Mouse (Mus musculus) adrenal gland, adult 18-20 months (tissue): Measurements from ENCODE around the gene Slc25a21. TPM values are rescaled to one million over a fixed set of nuclear protein-coding genes. Genes with fewer than 3 reads are reported as not detected.
"Not testable (repeated sequence)": the region's sequence is repeated elsewhere in the genome, so short reads cannot be mapped to it uniquely, and the experiment has no call there.

ENCODE experiments used
- DNase-seq, 2 experiments: peaks; one replicate each; pipeline ENCODE4 v3.0.0; 2021 to 2022; ENCODE audit warnings: low spot score in 2 of 2
- long read RNA-seq, 2 experiments: library from polyadenylated mRNA; stranded (forward); transcript quantifications; one replicate each; pipeline ENCODE4 v2.0.0; 2021
- total RNA-seq, 2 experiments: library from RNA; stranded (reverse); gene quantifications; 1 replicate in 1 of 2; 2 replicates in 1 of 2; pipeline ENCODE4 v1.2.3; 2021

The Slc25a21 gene
- total RNA-seq, result under 1 TPM; 0.64 to 0.66 TPM
- long read RNA-seq, experiment 1, partial matches to known transcripts, result 1 of 1 reads
- long read RNA-seq, experiment 1, other reads (novel, unspliced or antisense), result 0 of 1 reads
- long read RNA-seq, experiment 2, partial matches to known transcripts, result 1 of 1 reads
- long read RNA-seq, experiment 2, other reads (novel, unspliced or antisense), result 0 of 1 reads

GRCm38 (mm10) chr12:57197363-57198026 is at the start of gene Slc25a21:
TSS of gene Slc25a21 (minus strand) at chr12:57197472.
- no peak for DNase-seq

GRCm38 (mm10) chr12:57243671-57244495 is 46.6 kb upstream of the Slc25a21 start:
- DNase-seq, result no peak

- no peak for DNase-seq
Observed at GRCm38 (mm10) chr12:57233386-57233785, 36.1 kb upstream of the Slc25a21 start.

DNA sequence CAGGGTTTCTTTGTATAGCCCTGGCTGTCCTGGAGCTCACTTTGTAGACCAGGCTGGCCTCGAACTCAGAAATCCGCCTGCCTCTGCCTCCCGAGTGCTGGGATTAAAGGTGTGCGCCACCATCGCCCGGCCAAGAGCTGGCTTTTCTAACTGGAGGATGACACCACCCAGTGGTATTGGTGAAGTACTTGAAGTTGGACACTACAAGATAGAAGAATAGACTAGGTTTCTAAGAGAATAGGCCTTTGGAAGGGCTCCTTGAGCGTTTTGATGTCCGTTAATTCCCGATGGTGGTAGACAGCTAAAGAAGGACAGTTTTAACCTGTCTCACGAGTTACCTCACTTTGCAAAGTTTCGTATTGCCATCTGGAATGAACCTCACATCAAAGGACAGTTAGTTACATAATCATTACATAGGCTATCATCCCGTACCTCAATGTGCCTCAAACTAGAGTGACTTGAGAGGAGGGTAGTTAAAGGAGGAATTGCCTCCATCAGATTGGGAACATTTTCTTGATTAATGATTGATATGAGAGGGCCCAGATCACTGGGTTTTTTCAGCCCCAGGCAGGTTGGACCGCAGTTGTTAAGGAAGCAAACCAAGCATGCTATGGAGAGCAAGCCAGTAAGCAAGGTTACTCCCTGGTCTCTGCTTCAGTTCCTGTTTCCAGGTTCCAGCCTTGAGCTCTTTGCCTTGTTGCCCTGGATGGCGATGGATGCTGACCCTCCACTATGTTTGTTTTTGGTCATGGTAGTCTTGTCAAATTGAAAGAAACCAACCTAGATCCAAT is 34.0 kb upstream of the Slc25a21 start:
- no peak for DNase-seq

- peak; percentile 79 to 82 for DNase-seq
Observed at GRCm38 (mm10) chr12:57230192-57230706, 33.0 kb upstream of the Slc25a21 start, which contains the start of the genes Prps1l3 and Mipol1. TSS of gene Prps1l3 (plus strand) at chr12:57230412. TSS of gene Mipol1 (plus strand) at chr12:57230427.

GRCm38 (mm10) chr12:57229703-57230102 is 32.4 kb upstream of the Slc25a21 start:
- no peak for DNase-seq

- DNase-seq, result no peak
Observed at GRCm38 (mm10) chr12:57227776-57228175, 30.5 kb upstream of the Slc25a21 start.

- no peak for DNase-seq
Observed at GRCm38 (mm10) chr12:57226411-57226810, 29.1 kb upstream of the Slc25a21 start.

GRCm38 (mm10) chr12:57212463-57212862 is 15.2 kb upstream of the Slc25a21 start:
- not testable (repeated sequence) for DNase-seq

DNA sequence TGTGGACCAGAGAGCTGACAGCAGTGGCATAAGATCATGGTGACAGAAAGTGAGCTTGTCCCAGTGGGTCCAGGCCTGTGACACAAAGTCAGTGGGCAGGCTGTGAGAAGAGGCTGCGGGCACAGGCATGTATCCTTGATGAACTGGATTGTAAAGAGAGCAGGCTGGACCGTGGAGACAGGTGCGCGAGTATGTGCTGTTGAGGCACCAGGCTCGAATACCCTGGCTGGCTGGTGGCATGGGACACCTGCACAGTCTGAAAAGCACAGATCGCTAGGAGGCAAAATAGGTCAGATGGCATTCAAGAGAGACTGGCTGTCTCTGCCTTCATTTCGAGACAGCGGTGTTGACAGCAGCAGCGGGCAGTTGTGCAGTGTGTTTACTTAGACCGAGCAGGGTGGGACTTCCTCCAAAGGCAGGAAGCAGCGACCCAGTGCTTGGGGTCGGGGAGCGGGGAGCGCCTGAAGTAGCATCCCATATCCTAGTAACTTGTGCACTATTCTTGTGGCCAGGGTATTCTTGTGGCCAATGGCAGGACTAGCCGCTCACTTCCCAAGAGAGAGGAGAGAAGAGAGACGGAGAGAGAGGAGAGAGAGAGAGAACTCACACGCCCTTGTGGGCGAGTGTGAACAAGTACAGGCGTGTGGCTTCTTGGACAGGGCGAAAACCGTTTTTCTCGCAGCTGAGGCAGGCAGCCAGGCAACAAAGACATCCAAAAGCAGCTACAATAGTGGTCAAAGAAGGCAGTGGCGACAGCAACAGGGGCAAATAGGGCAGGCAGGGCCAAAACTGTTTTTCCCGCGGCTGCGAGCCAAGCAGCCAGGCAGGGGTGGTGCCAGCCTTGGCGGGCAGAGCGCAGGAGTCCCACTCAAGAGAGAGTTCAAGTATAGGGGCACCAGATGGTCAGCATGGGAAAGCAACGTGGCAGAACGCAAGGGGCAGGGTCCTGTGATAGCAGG is 14.4 kb upstream of the Slc25a21 start:
- DNase-seq, result peak in 1 of 2 experiments; percentile 31

DNA sequence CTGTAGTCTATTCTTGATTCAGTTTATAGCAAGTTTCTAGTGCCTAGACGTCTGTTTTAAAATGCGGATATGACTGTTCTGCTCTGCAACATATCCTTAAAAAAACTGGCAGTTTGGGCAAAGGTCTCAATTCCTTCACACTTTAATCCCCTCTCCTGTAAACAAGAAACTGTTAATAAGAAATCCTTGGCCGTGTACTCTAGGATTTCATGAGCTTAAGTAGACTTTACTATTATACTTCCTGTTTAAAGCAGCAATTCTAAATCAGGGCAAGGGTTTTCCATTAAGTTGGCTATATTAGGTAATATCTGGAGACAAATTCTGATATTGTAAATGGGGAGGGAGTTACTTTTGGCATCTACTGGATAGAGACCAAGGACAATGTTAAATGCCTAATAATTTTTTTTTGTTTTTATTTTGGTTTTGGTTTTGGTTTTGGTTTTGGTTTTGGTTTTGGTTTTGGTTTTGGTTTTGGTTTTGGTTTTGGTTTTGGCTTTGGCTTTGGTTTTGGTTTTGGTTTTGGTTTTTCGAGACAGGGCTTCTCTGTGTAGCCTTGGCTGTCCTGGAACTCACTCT is 7.1 kb upstream of the Slc25a21 start:
- DNase-seq, result no peak

GRCm38 (mm10) chr12:57201901-57202300 is 4.6 kb upstream of the Slc25a21 start:
- DNase-seq, result no peak

- no peak for DNase-seq
Observed at GRCm38 (mm10) chr12:57199427-57199826, 2.2 kb upstream of the Slc25a21 start.

GRCm38 (mm10) chr12:57198269-57198668 is 997 bp upstream of the Slc25a21 start:
- DNase-seq, result no peak

GRCm38 (mm10) chr12:57196608-57197362 is 487 bp downstream of the Slc25a21 start:
- DNase-seq, result peak; percentile 28 to 33

GRCm38 (mm10) chr12:57196286-57196607 is 1.0 kb downstream of the Slc25a21 start:
- DNase-seq, result no peak

DNA sequence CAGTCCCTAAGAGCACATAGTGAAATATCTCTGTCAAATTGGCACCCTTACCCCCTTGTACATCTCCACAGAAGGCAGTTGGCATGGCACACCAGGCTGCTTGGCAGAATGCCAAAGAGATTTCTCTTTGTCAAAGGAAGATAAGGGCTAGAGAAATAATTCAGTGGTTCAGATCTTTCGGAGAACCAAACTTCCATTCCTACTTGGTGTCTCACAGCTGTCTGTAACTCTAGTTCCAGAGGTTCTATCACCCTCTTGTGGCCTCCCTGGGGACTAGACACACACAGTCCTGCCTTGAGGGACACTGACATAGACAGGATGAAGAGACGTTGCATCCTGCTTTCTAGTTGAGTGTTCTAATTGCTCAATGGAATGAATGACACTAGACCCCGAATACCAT is 2.7 kb downstream of the Slc25a21 start:
- DNase-seq, result no peak

DNA sequence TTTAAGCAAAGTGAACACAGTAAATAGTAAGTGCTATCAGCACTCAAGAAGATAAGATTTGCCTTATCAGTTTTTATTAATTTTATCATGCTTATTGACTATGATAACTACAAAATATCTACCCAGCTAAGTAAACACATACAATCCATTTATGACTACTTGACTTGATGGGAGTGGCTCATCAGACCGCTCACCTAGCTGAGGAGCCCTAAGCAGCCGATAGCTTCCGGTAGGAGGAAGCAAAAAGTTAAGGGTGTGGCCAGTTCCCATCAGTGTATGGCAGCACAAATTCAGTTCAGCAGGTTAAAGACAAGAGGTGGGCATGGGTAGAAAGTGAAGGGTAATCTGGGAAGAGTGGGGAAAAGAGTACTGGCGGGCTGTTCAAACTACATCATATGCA is 10.2 kb downstream of the Slc25a21 start:
- no peak for DNase-seq

DNA sequence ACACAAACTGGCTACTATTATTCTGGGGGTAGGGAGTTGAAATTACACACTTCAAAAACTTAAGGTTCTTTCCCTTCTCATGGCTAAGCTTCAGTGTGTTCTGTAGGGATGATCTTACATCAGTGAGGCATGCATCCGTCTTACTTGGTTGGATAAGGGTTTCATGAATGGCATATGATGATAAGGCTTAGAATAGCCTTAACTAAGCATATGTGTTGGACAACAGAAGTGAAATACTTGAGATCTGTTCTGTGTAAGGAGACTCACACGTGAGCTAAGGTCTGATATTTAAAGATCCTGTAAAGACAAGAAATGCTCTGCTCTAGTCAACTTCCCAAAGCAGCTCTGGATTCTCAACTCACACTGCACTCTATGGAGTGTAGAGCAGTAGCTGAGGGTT is 11.1 kb downstream of the Slc25a21 start:
- no peak for DNase-seq
